Mouse (Mus musculus) intestine, embryonic 14.5 days (tissue): Measurements from ENCODE around the gene Atp5d. TPM values are rescaled to one million over a fixed set of nuclear protein-coding genes. Genes with fewer than 3 reads are reported as not detected.

Experiments
- ATAC-seq: fragments of 200-750 bp; cut with Nextera tagmentation; replicated peaks from 2 replicates; pipeline ENCODE4 v1.8.0; 2017; ENCODE audit warnings: low read depth, moderate number of reproducible peaks, moderate TSS enrichment, moderate library complexity; ENCODE audit not compliant: low FRiP score, low TSS enrichment
- DNase-seq: peaks from one replicate; pipeline ENCODE4 v3.0.0-alpha.2; 2018; ENCODE audit warnings: low spot score
- H3K27ac ChIP-seq: fragments of 300-500 bp; sonication (generic); 2 replicates; pipeline ENCODE4 v1.5.1; 2014; ENCODE audit warnings: low read depth, mild to moderate bottlenecking, control low read depth
- H3K27me3 ChIP-seq: fragments of 300-500 bp; sonication (generic); replicated peaks from 2 replicates; pipeline ENCODE4 v1.6.1; 2014; ENCODE audit warnings: low read length, control low read depth; ENCODE audit not compliant: control insufficient read depth, insufficient read depth
- H3K36me3 ChIP-seq: fragments of 300-500 bp; sonication (generic); 2 replicates; pipeline ENCODE4 v1.6.1; 2014; ENCODE audit warnings: low read length, control low read depth; ENCODE audit not compliant: control insufficient read depth, insufficient read depth
- H3K4me1 ChIP-seq: fragments of 300-500 bp; sonication (generic); replicated peaks from 2 replicates; pipeline ENCODE4 v1.6.1; 2014; ENCODE audit warnings: low read length, control low read depth, mixed read lengths; ENCODE audit not compliant: control insufficient read depth, insufficient read depth
- H3K4me2 ChIP-seq: fragments of 300-500 bp; sonication (generic); 2 replicates; pipeline ENCODE4 v1.6.1; 2014; ENCODE audit warnings: low read length
- H3K4me3 ChIP-seq: fragments of 300-500 bp; sonication (generic); 2 replicates; pipeline ENCODE4 v1.5.1; 2014; ENCODE audit warnings: low read depth, low read length, control low read depth, mixed read lengths
- H3K9ac ChIP-seq: fragments of 300-500 bp; sonication (generic); 2 replicates; pipeline ENCODE4 v1.6.1; 2014; ENCODE audit warnings: mild to moderate bottlenecking, low read length
- H3K9me3 ChIP-seq: fragments of 300-500 bp; sonication (generic); 2 replicates; pipeline ENCODE4 v1.6.1; 2016; ENCODE audit warnings: low read length, control low read depth; ENCODE audit not compliant: control insufficient read depth
- WGBS: fragments of 180-500 bp; shearing (Covaris S2); extraction: QIAGEN DNeasy Blood & Tissue Kit; methylation state at CpG from one replicate; pipeline ENCODE4 v1.1.7; 2014; 5-methylcytosine and 5-hydroxymethylcytosine counted together
- polyA plus RNA-seq: library from polyadenylated mRNA; unstranded; fragments of >200 nt; fragmentation: Nextera tagmentation; extraction: Ambion mirVana; gene quantifications from 2 replicates; pipeline ENCODE4 v1.2.1, GENCODE M21; 2014

Atp5d gene
- polyA plus RNA-seq, 1 experiment from 2014 or later, result 627 TPM

GRCm38 (mm10) chr10:80186649-80187048 lies 48.2 kb downstream of the Atp5d start:
- Histone ChIP-seq H3K36me3 (peaks cover 36% of the 10 kb centered on the region), H3K4me2 (no peak overlapping the region), H3K9me3 (no peaks in the 10 kb centered on the region), H3K27ac (no peak overlapping the region), H3K4me3 (no peak overlapping the region), H3K9ac (no peak overlapping the region), H3K4me1 (peaks cover 7% of the 10 kb centered on the region; the same call in 1 of the 2 replicates), H3K27me3 (peaks cover 26% of the 10 kb centered on the region)
- no peak for ATAC-seq
- 51% methylated on average over 27 of the region's 27 CpGs for WGBS
- DNase-seq, result no peak

- 90% methylated on average over 10 of the region's 10 CpGs for WGBS
- peaks cover 31% of the 10 kb centered on the region for H3K36me3 ChIP-seq
- no peak overlapping the region for H3K9ac ChIP-seq
- ATAC-seq (no peak), DNase-seq (no peak)
- no peak overlapping the region for H3K4me3 ChIP-seq
- H3K27me3 ChIP-seq, result peaks cover 32% of the 10 kb centered on the region
- H3K27ac ChIP-seq, result no peak overlapping the region
- no peaks in the 10 kb centered on the region for H3K9me3 ChIP-seq
- peaks cover 7% of the 10 kb centered on the region; the same call in 1 of the 2 replicates for H3K4me1 ChIP-seq
- H3K4me2 ChIP-seq, result no peak overlapping the region
Measured at GRCm38 (mm10) chr10:80187739-80188138, 49.3 kb downstream of the Atp5d start.

- H3K4me2 ChIP-seq, result no peak overlapping the region
- peaks cover 32% of the 10 kb centered on the region for H3K27me3 ChIP-seq
- WGBS, result 82% methylated on average over 15 of the region's 15 CpGs
- no peak overlapping the region for H3K9ac ChIP-seq
- ATAC-seq (no peak), DNase-seq (no peak)
- H3K9me3 ChIP-seq, result no peaks in the 10 kb centered on the region
- H3K4me1 ChIP-seq, result peaks cover 7% of the 10 kb centered on the region; the same call in 1 of the 2 replicates
- H3K4me3 ChIP-seq, result no peak overlapping the region
- H3K27ac ChIP-seq, result no peak overlapping the region
- peaks cover 26% of the 10 kb centered on the region for H3K36me3 ChIP-seq
Measured at GRCm38 (mm10) chr10:80188453-80189024, 50.1 kb downstream of the Atp5d start.

GRCm38 (mm10) chr10:80189999-80190398 lies 51.6 kb downstream of the Atp5d start:
- Histone ChIP-seq H3K36me3 (peaks cover 26% of the 10 kb centered on the region), H3K27ac (no peak overlapping the region), H3K4me2 (peak overlapping the region; percentile 58), H3K27me3 (peaks cover 32% of the 10 kb centered on the region), H3K4me3 (peak overlapping the region; percentile 34), H3K9ac (peak overlapping the region; percentile 18; the same call in 1 of the 2 replicates), H3K9me3 (no peaks in the 10 kb centered on the region), H3K4me1 (peaks cover 7% of the 10 kb centered on the region; the same call in 1 of the 2 replicates)
- 18% methylated on average over 21 of the region's 21 CpGs for WGBS
- no peak for ATAC-seq
- DNase-seq, result no peak

GRCm38 (mm10) chr10:80190491-80191051 lies 52.1 kb downstream of the Atp5d start:
- no peak overlapping the region for H3K27ac ChIP-seq
- H3K4me1 ChIP-seq, result peaks cover 7% of the 10 kb centered on the region; the same call in 1 of the 2 replicates
- DNase-seq (peak; percentile 81), ATAC-seq (0 out of 2 replicates have a peak, but pooled peaks have one; percentile 12)
- WGBS, result 1% methylated on average over 47 of the region's 48 CpGs
- no peaks in the 10 kb centered on the region for H3K9me3 ChIP-seq
- peak overlapping the region; percentile 58 for H3K4me2 ChIP-seq
- H3K36me3 ChIP-seq, result peaks cover 26% of the 10 kb centered on the region
- peak overlapping the region; percentile 18 for H3K9ac ChIP-seq
- peak overlapping the region; percentile 34 for H3K4me3 ChIP-seq
- H3K27me3 ChIP-seq, result peaks cover 32% of the 10 kb centered on the region

GRCm38 (mm10) chr10:80193976-80194375 lies 55.5 kb downstream of the Atp5d start:
- Histone ChIP-seq H3K36me3 (peaks cover 3% of the 10 kb centered on the region; the same call in 1 of the 2 replicates), H3K27me3 (peaks cover 28% of the 10 kb centered on the region), H3K4me2 (no peak overlapping the region), H3K4me3 (no peak overlapping the region), H3K4me1 (peaks cover 7% of the 10 kb centered on the region; the same call in 1 of the 2 replicates), H3K9me3 (no peaks in the 10 kb centered on the region), H3K27ac (no peak overlapping the region), H3K9ac (no peak overlapping the region)
- DNase-seq (no peak), ATAC-seq (no peak)
- 83% methylated on average over 6 of the region's 6 CpGs for WGBS

GRCm38 (mm10) chr10:80194441-80194840 lies 56.0 kb downstream of the Atp5d start:
- Histone ChIP-seq H3K4me1 (peaks cover 7% of the 10 kb centered on the region; the same call in 1 of the 2 replicates), H3K27me3 (peaks cover 23% of the 10 kb centered on the region), H3K4me3 (no peak overlapping the region), H3K27ac (no peak overlapping the region), H3K4me2 (no peak overlapping the region), H3K9ac (0 out of 2 replicates have a peak overlapping the region, but pooled peaks have one; percentile 7), H3K36me3 (no peaks in the 10 kb centered on the region), H3K9me3 (no peaks in the 10 kb centered on the region)
- ATAC-seq (no peak), DNase-seq (no peak)
- 65% methylated on average over 8 of the region's 8 CpGs for WGBS
